Mouse (Mus musculus) liver, adult 2 months (tissue): ENCODE measurements around the gene Timp3. TPM values are rescaled to one million over a fixed set of nuclear protein-coding genes. Genes with fewer than 3 reads are reported as not detected.
"Not testable (repeated sequence)": the region's sequence is repeated elsewhere in the genome, so short reads cannot be mapped to it uniquely, and the experiment has no call there.

ENCODE experiments used
- DNase-seq: peaks from one replicate; pipeline ENCODE4 v3.0.0-alpha.2; 2011; ENCODE audit warnings: low read depth, low spot score; ENCODE audit errors: extremely low read depth
- H3K27ac ChIP-seq: fragments of 200-500 bp; replicated peaks from 2 replicates; pipeline ENCODE4 v1.5.1; 2012; ENCODE audit warnings: low read depth, mild to moderate bottlenecking, control low read depth, inconsistent platforms, low read length; ENCODE audit not compliant: insufficient read depth
- H3K27me3 ChIP-seq: fragments of 200-500 bp; 2 replicates; pipeline ENCODE4 v1.6.1; 2012; ENCODE audit warnings: mild to moderate bottlenecking, moderate library complexity, low read length, inconsistent platforms; ENCODE audit not compliant: control insufficient read depth, insufficient read depth
- H3K36me3 ChIP-seq: fragments of 200-500 bp; 2 replicates; pipeline ENCODE4 v1.6.1; 2012; ENCODE audit warnings: low read length, inconsistent platforms; ENCODE audit not compliant: control insufficient read depth, insufficient read depth
- H3K4me1 ChIP-seq: fragments of 200-500 bp; 2 replicates; pipeline ENCODE4 v1.6.1; 2011; ENCODE audit warnings: low read length; ENCODE audit not compliant: control insufficient read depth, insufficient read depth
- H3K4me3 ChIP-seq: fragments of 200-500 bp; 2 replicates; pipeline ENCODE4 v1.5.1; 2011; ENCODE audit warnings: low read depth, mild to moderate bottlenecking, control low read depth, low read length, moderate library complexity; ENCODE audit not compliant: insufficient read depth
- H3K79me2 ChIP-seq: fragments of 200-500 bp; 2 replicates; pipeline ENCODE4 v1.6.1; 2012; ENCODE audit warnings: inconsistent platforms, mild to moderate bottlenecking, low read length, moderate library complexity; ENCODE audit not compliant: control insufficient read depth, insufficient read depth
- H3K9ac ChIP-seq: fragments of 200-500 bp; 2 replicates; pipeline ENCODE4 v1.6.1; 2012; ENCODE audit warnings: low read depth, mild to moderate bottlenecking, control low read depth, inconsistent platforms, low read length
- CTCF ChIP-seq: fragments of 200-500 bp; IDR thresholded peaks from 2 replicates; pipeline ENCODE4 v1.5.1; 2011; ENCODE audit warnings: low read depth, low read length, control low read depth
- POLR2A ChIP-seq: fragments of 200-500 bp; IDR thresholded peaks from 2 replicates; pipeline ENCODE4 v1.6.1; 2011; ENCODE audit warnings: low read length, control low read depth; ENCODE audit not compliant: insufficient read depth; ENCODE audit errors: extremely low read depth
- WGBS: fragments of 180-500 bp; shearing (Covaris S2); methylation state at CpG from one replicate; pipeline ENCODE4 v1.1.7; 2018; 5-methylcytosine and 5-hydroxymethylcytosine counted together
- polyA plus RNA-seq: library from polyadenylated mRNA; depleted of rRNA; stranded (reverse); fragments of >200 nt; gene quantifications from 2 replicates; pipeline ENCODE4 v1.2.3, GENCODE M21; 2012
- total RNA-seq: library from RNA; depleted of rRNA; stranded (reverse); fragments of >200 nt; gene quantifications from 2 replicates; pipeline ENCODE4 v1.2.3, GENCODE M21; 2014

The Timp3 gene
- total and polyA plus RNA-seq, 2 experiments, result 5.2 to 12.8 TPM

DNA sequence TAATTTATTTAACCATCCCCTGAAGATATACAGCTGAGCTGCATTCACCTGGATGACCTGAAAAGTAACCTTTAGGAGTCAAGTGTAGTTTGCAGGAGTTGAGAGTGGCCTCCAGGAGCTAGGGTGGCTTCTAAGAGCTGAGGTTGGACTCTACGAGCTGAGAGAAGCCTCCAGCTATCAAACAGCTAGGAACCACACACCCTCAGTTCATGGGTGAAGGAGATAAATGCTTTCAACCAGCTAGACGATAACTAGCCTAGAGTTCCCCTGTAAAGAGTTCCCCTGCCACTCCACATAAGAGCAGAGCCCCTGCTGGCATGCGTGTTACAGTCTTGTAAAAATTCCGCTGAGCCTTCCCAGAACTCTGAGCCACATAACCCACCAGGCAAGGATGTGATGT is 69.2 kb downstream of the Timp3 start:
- Histone ChIP-seq H3K79me2 (no peaks in the 10 kb centered on the region), H3K4me3 (no peak overlapping the region), H3K27me3 (no peaks in the 10 kb centered on the region), H3K27ac (no peak overlapping the region), H3K4me1 (no peaks in the 10 kb centered on the region), H3K36me3 (no peaks in the 10 kb centered on the region), H3K9ac (no peak overlapping the region)
- 89% methylated on average over 4 of the region's 4 CpGs for WGBS
- no peak for DNase-seq
- no peak for TF ChIP-seq CTCF
- no peak for TF ChIP-seq POLR2A

GRCm38 (mm10) chr10:86371561-86371960 is 71.4 kb downstream of the Timp3 start:
- no peak overlapping the region for H3K4me3 ChIP-seq
- no peak for DNase-seq
- no peaks in the 10 kb centered on the region for H3K36me3 ChIP-seq
- H3K4me1 ChIP-seq, result no peaks in the 10 kb centered on the region; the same call in none of the 2 replicates
- no peak overlapping the region for H3K9ac ChIP-seq
- no peaks in the 10 kb centered on the region for H3K27me3 ChIP-seq
- TF ChIP-seq CTCF (no peak), POLR2A (no peak)
- no peaks in the 10 kb centered on the region for H3K79me2 ChIP-seq
- H3K27ac ChIP-seq, result no peak overlapping the region

- no peaks in the 10 kb centered on the region; the same call in none of the 2 replicates for H3K4me1 ChIP-seq
- no peak overlapping the region for H3K4me3 ChIP-seq
- no peak overlapping the region for H3K9ac ChIP-seq
- DNase-seq, result no peak
- H3K27ac ChIP-seq, result no peak overlapping the region
- no peaks in the 10 kb centered on the region for H3K79me2 ChIP-seq
- TF ChIP-seq CTCF (no peak), POLR2A (no peak)
- WGBS, result 97% methylated on average over 2 of the region's 2 CpGs
- H3K36me3 ChIP-seq, result no peaks in the 10 kb centered on the region
- no peaks in the 10 kb centered on the region for H3K27me3 ChIP-seq
Observed at GRCm38 (mm10) chr10:86374061-86374460, 73.9 kb downstream of the Timp3 start.

DNA sequence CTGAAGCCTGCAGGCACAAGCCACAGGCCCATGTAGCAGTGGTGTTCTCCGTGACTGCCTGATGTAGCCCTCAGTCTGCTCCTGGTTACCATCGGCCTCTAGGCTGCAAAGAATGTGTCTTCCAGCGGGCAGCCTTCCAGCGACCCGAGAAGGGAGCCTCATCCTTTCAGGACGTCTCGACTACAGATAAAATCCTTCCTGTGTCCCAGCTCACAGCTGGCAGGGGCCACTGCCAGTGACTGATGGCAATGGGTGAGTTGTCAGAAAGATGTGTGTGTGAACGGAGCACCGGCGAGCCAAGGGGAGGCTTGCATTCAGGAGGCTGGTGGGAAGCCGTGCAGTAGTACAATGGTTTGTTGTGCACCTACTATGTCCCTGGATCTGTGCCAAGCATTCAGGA is 75.7 kb downstream of the Timp3 start:
- Histone ChIP-seq H3K4me1 (no peaks in the 10 kb centered on the region; the same call in none of the 2 replicates), H3K27me3 (no peaks in the 10 kb centered on the region), H3K4me3 (no peak overlapping the region), H3K36me3 (no peaks in the 10 kb centered on the region), H3K79me2 (no peaks in the 10 kb centered on the region), H3K9ac (no peak overlapping the region), H3K27ac (no peak overlapping the region)
- TF ChIP-seq POLR2A (no peak), CTCF (no peak)
- WGBS, result 75% methylated on average over 11 of the region's 11 CpGs
- DNase-seq, result no peak

DNA sequence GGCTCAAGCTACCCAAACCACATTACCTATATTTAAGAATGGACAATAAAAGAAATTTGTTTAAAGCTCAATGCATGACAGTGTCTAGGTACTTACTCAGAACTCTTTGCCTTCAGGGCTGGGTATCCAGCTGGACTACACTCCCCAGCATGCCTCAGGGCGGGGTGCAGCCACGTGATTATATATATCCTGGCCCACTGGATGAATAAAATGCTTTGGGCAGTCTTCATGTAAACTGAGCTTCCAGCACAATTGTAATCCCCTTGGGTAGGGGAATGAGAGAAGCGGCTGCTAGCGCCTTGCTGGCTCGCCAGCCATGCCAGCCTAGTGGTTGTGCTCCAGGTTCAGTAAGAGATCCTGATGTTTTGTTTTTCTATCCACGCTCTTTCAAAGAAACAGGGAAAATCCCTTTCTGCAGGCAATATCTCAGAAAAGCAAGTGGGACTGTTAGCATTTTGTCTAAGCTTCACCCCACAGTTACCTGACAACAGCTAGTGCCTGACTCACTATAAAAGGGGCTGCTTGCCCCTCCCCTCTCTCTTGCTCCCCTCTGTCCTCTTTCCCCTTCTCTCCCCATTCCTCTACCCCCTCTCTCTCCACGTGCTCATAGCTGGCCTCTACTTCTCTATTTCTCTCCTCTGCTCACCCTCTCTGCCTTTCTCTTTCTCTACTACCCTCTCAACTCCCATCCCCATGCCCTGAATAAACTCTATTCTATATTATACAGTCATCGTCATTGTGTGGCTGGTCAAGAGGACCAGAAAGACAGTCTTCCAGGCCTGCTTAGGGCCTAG is 76.4 kb downstream of the Timp3 start:
- Histone ChIP-seq H3K36me3 (no peaks in the 10 kb centered on the region), H3K4me1 (no peaks in the 10 kb centered on the region; the same call in none of the 2 replicates), H3K27ac (no peak overlapping the region), H3K9ac (no peak overlapping the region), H3K4me3 (no peak overlapping the region), H3K27me3 (no peaks in the 10 kb centered on the region), H3K79me2 (no peaks in the 10 kb centered on the region)
- TF ChIP-seq CTCF (no peak), POLR2A (no peak)
- no peak for DNase-seq
- 91% methylated on average over 8 of the region's 8 CpGs for WGBS

- not testable (repeated sequence) for DNase-seq, H3K36me3 ChIP-seq, H3K4me3 ChIP-seq, H3K9ac ChIP-seq, H3K79me2 ChIP-seq, H3K27ac ChIP-seq, H3K4me1 ChIP-seq, H3K27me3 ChIP-seq
- WGBS, result 83% methylated on average over 2 of the region's 2 CpGs
Observed at GRCm38 (mm10) chr10:86378803-86379202, 78.6 kb downstream of the Timp3 start.
